Mouse (Mus musculus) activated CD4-positive, CD25-positive, alpha-beta regulatory T cell, adult 9 weeks (primary cell): Measurements from ENCODE around the gene Filip1l. TPM values are rescaled to one million over a fixed set of nuclear protein-coding genes. Genes with fewer than 3 reads are reported as not detected.

ENCODE experiments used
- polyA plus RNA-seq: library from polyadenylated mRNA; unstranded; fragments of 100-300 nt; shearing (Covaris generic); gene quantifications from one replicate; pipeline ENCODE4 v1.2.1, GENCODE M21; 2017

Filip1l gene
- 12.5 TPM for polyA plus RNA-seq

DNA sequence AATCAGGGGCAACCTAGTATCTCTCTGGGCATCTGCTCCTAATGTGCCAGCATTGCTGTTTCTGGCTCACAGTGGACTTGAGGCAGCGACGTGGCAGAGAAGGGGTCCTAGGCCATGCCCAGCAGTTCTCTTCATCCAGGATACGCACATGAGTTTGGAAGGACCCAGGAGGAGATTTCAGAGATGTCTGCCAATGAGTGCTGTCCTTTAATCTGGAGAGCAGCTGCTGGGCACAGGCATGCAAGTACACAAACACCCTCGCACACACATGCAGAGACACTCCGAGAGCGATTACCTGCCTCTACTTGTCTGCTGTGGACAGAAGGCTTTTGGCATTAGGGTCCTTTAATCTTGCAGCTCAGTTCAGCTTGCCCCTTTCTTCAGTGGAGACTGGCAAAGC lies at the start of gene Filip1l:
TSS of gene Filip1l (plus strand) at position 343 of the 400 bp plus-strand sequence.

DNA sequence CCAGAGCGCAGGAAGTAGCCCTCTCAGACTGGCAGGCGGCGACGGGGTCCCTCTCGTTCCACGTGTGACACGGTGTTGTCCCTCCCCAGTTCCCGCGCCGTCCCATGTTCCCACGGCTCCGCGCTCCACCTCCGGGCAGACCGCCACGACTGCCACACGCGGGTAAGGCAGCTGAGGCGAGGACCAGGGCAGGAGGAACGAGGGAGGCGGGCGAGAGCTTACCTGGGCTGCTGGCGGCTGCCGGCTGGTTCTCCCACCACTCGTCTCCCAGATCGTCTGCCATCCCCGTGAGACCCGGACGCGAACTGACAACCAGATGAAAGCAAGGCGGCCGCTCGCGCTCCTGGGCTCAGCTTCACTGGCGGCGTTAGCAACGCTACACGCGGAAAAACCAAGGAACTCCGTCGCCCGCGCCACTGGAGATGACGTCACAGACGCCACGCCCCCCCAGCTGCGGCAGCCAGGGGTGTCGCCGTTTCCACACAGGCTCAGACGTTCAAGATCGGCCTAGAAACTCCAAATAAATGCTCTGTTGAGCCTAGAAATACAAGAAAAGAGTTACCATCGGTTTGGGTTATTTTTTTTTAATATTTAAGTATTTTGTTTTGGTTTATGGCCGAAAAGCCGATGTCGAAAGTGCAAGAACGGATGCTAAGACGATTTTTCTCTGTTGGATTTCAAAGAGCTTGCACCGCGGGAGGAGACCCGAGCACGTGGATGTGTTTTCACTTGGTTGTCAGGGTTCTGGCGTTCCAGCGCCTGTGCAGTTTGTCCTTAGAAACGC lies 253.7 kb downstream of the Filip1l start, which contains the start of gene Cmss1:
TSS of gene Cmss1 (minus strand) at position 421 of the 784 bp plus-strand sequence.

Other genes with a start within 250 kb of the Filip1l start
- 12.0 TPM for gene Tomm70a, start 231.4 kb upstream of the Filip1l start, polyA plus RNA-seq
- 36.9 TPM for gene Nit2, start 185.8 kb upstream of the Filip1l start, polyA plus RNA-seq
- gene Tbc1d23, start 121.6 kb upstream of the Filip1l start, polyA plus RNA-seq: 29.3 TPM
- gene Tmem30c, start 60.2 kb upstream of the Filip1l start, polyA plus RNA-seq: not detected